Mouse (Mus musculus) retina, postnatal 7 days (tissue): Measurements from ENCODE around the gene Col4a1.

Source experiments
- DNase-seq: peaks from one replicate; pipeline ENCODE4 v3.0.0-alpha.2; 2012; ENCODE audit warnings: low read depth, low spot score

The Col4a1 gene

GRCm38 (mm10) chr8:11182148-11182484 lies 130.5 kb downstream of the Col4a1 start:
- DNase-seq, result no peak

- DNase-seq, result no peak
Measured at GRCm38 (mm10) chr8:11181420-11182147, 131.0 kb downstream of the Col4a1 start.

- no peak for DNase-seq
Measured at GRCm38 (mm10) chr8:11179869-11180268, 132.8 kb downstream of the Col4a1 start.

GRCm38 (mm10) chr8:11176393-11176792 lies 136.2 kb downstream of the Col4a1 start:
- DNase-seq, result no peak

- DNase-seq, result no peak
Measured at GRCm38 (mm10) chr8:11173284-11174191, 139.1 kb downstream of the Col4a1 start.

- DNase-seq, result no peak
Measured at GRCm38 (mm10) chr8:11171526-11171925, 141.1 kb downstream of the Col4a1 start.

- DNase-seq, result no peak
Measured at GRCm38 (mm10) chr8:11169383-11169782, 143.2 kb downstream of the Col4a1 start.

GRCm38 (mm10) chr8:11168780-11169179 lies 143.8 kb downstream of the Col4a1 start:
- DNase-seq, result no peak

- no peak for DNase-seq
Measured at GRCm38 (mm10) chr8:11167955-11168354, 144.7 kb downstream of the Col4a1 start.

GRCm38 (mm10) chr8:11165592-11165991 lies 147.0 kb downstream of the Col4a1 start:
- DNase-seq, result no peak

GRCm38 (mm10) chr8:11156319-11156692 lies 156.3 kb downstream of the Col4a1 start:
- no peak for DNase-seq

- no peak for DNase-seq
Measured at GRCm38 (mm10) chr8:11155579-11156318, 156.9 kb downstream of the Col4a1 start.

- DNase-seq, result no peak
Measured at GRCm38 (mm10) chr8:11150268-11150667, 162.4 kb downstream of the Col4a1 start.

GRCm38 (mm10) chr8:11149201-11149810 lies 163.3 kb downstream of the Col4a1 start:
- no peak for DNase-seq

- no peak for DNase-seq
Measured at GRCm38 (mm10) chr8:11148797-11149196, 163.8 kb downstream of the Col4a1 start.
